Mouse (Mus musculus) kidney, embryonic 14.5 days (tissue): ENCODE data around the gene Sox5. TPM values are rescaled to one million over a fixed set of nuclear protein-coding genes. Genes with fewer than 3 reads are reported as not detected.

Experiments used
- ATAC-seq: fragments of 200-750 bp; cut with Nextera tagmentation; 2 replicates; pipeline ENCODE4 v1.8.0; 2017; ENCODE audit warnings: moderate number of reproducible peaks, mild to moderate bottlenecking, moderate TSS enrichment, moderate library complexity; ENCODE audit not compliant: low FRiP score, low TSS enrichment
- H3K27ac ChIP-seq: fragments of 300-500 bp; sonication (generic); 2 replicates; pipeline ENCODE4 v1.5.1; 2014; ENCODE audit warnings: low read depth, mild to moderate bottlenecking, low read length, moderate library complexity, mixed read lengths
- H3K27me3 ChIP-seq: fragments of 300-500 bp; sonication (generic); 2 replicates; pipeline ENCODE4 v1.6.1; 2014; ENCODE audit warnings: mild to moderate bottlenecking, low read length; ENCODE audit not compliant: control insufficient read depth, insufficient read depth
- H3K36me3 ChIP-seq: fragments of 300-500 bp; sonication (generic); 2 replicates; pipeline ENCODE4 v1.6.1; 2014; ENCODE audit warnings: low read length, mixed read lengths; ENCODE audit not compliant: control insufficient read depth, insufficient read depth
- H3K4me1 ChIP-seq: fragments of 300-500 bp; sonication (generic); 2 replicates; pipeline ENCODE4 v1.6.1; 2014; ENCODE audit warnings: low read length, mixed read lengths; ENCODE audit not compliant: control insufficient read depth, insufficient read depth
- H3K4me2 ChIP-seq: fragments of 300-500 bp; sonication (generic); replicated peaks from 2 replicates; pipeline ENCODE4 v1.6.1; 2014; ENCODE audit warnings: low read depth, mild to moderate bottlenecking, low read length
- H3K4me3 ChIP-seq: fragments of 300-500 bp; sonication (generic); 2 replicates; pipeline ENCODE4 v1.5.1; 2014; ENCODE audit warnings: mild to moderate bottlenecking, low read length
- H3K9ac ChIP-seq: fragments of 300-500 bp; sonication (generic); 2 replicates; pipeline ENCODE4 v1.6.1; 2014; ENCODE audit warnings: low read depth, mild to moderate bottlenecking, low read length, moderate library complexity
- H3K9me3 ChIP-seq: fragments of 300-500 bp; sonication (generic); 2 replicates; pipeline ENCODE4 v1.6.1; 2016; ENCODE audit warnings: low read length; ENCODE audit not compliant: control insufficient read depth
- WGBS: fragments of 180-500 bp; shearing (Covaris S2); extraction: QIAGEN DNeasy Blood & Tissue Kit; methylation state at CpG from one replicate; pipeline ENCODE4 v1.1.7; 2014; 5-methylcytosine and 5-hydroxymethylcytosine counted together
- polyA plus RNA-seq: library from polyadenylated mRNA; unstranded; fragments of >200 nt; fragmentation: Nextera tagmentation; extraction: Ambion mirVana; gene quantifications from 2 replicates; pipeline ENCODE4 v1.2.1, GENCODE M21; 2014

Gene Sox5
- polyA plus RNA-seq, 1 experiment from 2014 or later, result 13.0 TPM

GRCm38 (mm10) chr6:144451631-144452030, 330.1 kb downstream of the Sox5 start:
- Histone ChIP-seq H3K36me3 (no peaks in the 10 kb centered on the region), H3K9ac (no peak overlapping the region), H3K27me3 (no peaks in the 10 kb centered on the region), H3K4me1 (0 out of 2 replicates have a peak, but pooled peaks cover 4% of the 10 kb centered on the region), H3K9me3 (no peaks in the 10 kb centered on the region), H3K4me2 (no peak overlapping the region), H3K4me3 (no peak overlapping the region), H3K27ac (no peak overlapping the region)
- WGBS, result 98% methylated on average over 4 of the region's 4 CpGs
- no peak for ATAC-seq

GRCm38 (mm10) chr6:144445761-144446373, 335.9 kb downstream of the Sox5 start:
- H3K9ac ChIP-seq, result no peak overlapping the region
- no peak overlapping the region for H3K27ac ChIP-seq
- H3K27me3 ChIP-seq, result no peaks in the 10 kb centered on the region
- ATAC-seq, result no peak
- 73% methylated on average over 8 of the region's 8 CpGs for WGBS
- no peaks in the 10 kb centered on the region for H3K4me1 ChIP-seq
- no peak overlapping the region for H3K4me3 ChIP-seq
- no peaks in the 10 kb centered on the region for H3K9me3 ChIP-seq
- H3K36me3 ChIP-seq, result no peaks in the 10 kb centered on the region
- no peak overlapping the region for H3K4me2 ChIP-seq

- no peaks in the 10 kb centered on the region for H3K9me3 ChIP-seq
- no peaks in the 10 kb centered on the region for H3K4me1 ChIP-seq
Observed at GRCm38 (mm10) chr6:144444367-144444766, 337.4 kb downstream of the Sox5 start.

GRCm38 (mm10) chr6:144443681-144444080, 338.1 kb downstream of the Sox5 start:
- no peak for ATAC-seq
- Histone ChIP-seq H3K36me3 (no peaks in the 10 kb centered on the region), H3K4me3 (no peak overlapping the region), H3K27me3 (no peaks in the 10 kb centered on the region), H3K4me1 (no peaks in the 10 kb centered on the region), H3K4me2 (no peak overlapping the region), H3K27ac (no peak overlapping the region), H3K9me3 (no peaks in the 10 kb centered on the region), H3K9ac (no peak overlapping the region)
- WGBS, result 71% methylated on average over 1 of the region's 1 CpGs

More at GRCm38 (mm10) chr6:144444367-144444766, 337.4 kb downstream of the Sox5 start:
- Histone ChIP-seq H3K4me2 (no peak overlapping the region), H3K36me3 (no peaks in the 10 kb centered on the region), H3K27me3 (no peaks in the 10 kb centered on the region), H3K9ac (no peak overlapping the region), H3K4me3 (no peak overlapping the region), H3K27ac (no peak overlapping the region)
- WGBS, result 76% methylated on average over 5 of the region's 5 CpGs
- no peak for ATAC-seq

GRCm38 (mm10) chr6:144429276-144429675, 352.5 kb downstream of the Sox5 start:
- ATAC-seq, result no peak
- WGBS, result 77% methylated on average over 5 of the region's 5 CpGs
- no peak overlapping the region for H3K4me2 ChIP-seq
- H3K9ac ChIP-seq, result no peak overlapping the region
- H3K9me3 ChIP-seq, result 0 out of 2 replicates have a peak, but pooled peaks cover 2% of the 10 kb centered on the region
- H3K4me1 ChIP-seq, result no peaks in the 10 kb centered on the region
- no peak overlapping the region for H3K27ac ChIP-seq
- H3K4me3 ChIP-seq, result no peak overlapping the region
- no peaks in the 10 kb centered on the region for H3K36me3 ChIP-seq
- no peaks in the 10 kb centered on the region for H3K27me3 ChIP-seq

GRCm38 (mm10) chr6:144408030-144408429, 373.7 kb downstream of the Sox5 start:
- no peaks in the 10 kb centered on the region for H3K4me1 ChIP-seq
- no peak overlapping the region for H3K4me2 ChIP-seq
- no peaks in the 10 kb centered on the region for H3K27me3 ChIP-seq
- no peak for ATAC-seq
- no peaks in the 10 kb centered on the region for H3K9me3 ChIP-seq
- H3K36me3 ChIP-seq, result no peaks in the 10 kb centered on the region
- no peak overlapping the region for H3K27ac ChIP-seq
- no peak overlapping the region for H3K9ac ChIP-seq
- 74% methylated on average over 3 of the region's 3 CpGs for WGBS
- H3K4me3 ChIP-seq, result no peak overlapping the region

- 14% methylated on average over 10 of the region's 10 CpGs for WGBS
- H3K9me3 ChIP-seq, result no peaks in the 10 kb centered on the region
- no peaks in the 10 kb centered on the region for H3K36me3 ChIP-seq
- H3K27ac ChIP-seq, result no peak overlapping the region
- peaks cover 8% of the 10 kb centered on the region; the same call in 1 of the 2 replicates for H3K4me1 ChIP-seq
- peak overlapping the region; percentile 11 for H3K4me2 ChIP-seq
- H3K4me3 ChIP-seq, result no peak overlapping the region
- no peak overlapping the region for H3K9ac ChIP-seq
- H3K27me3 ChIP-seq, result no peaks in the 10 kb centered on the region
- peak; percentile 85 for ATAC-seq
Observed at GRCm38 (mm10) chr6:144398115-144398514, 383.7 kb downstream of the Sox5 start.

GRCm38 (mm10) chr6:144393151-144393550, 388.6 kb downstream of the Sox5 start:
- 82% methylated on average over 6 of the region's 6 CpGs for WGBS
- Histone ChIP-seq H3K4me2 (no peak overlapping the region), H3K36me3 (no peaks in the 10 kb centered on the region), H3K27me3 (no peaks in the 10 kb centered on the region), H3K9me3 (no peaks in the 10 kb centered on the region), H3K4me1 (peaks cover 8% of the 10 kb centered on the region; the same call in 1 of the 2 replicates), H3K27ac (no peak overlapping the region), H3K9ac (no peak overlapping the region), H3K4me3 (no peak overlapping the region)
- ATAC-seq, result no peak

GRCm38 (mm10) chr6:144389333-144390054, 392.3 kb downstream of the Sox5 start:
- Histone ChIP-seq H3K9me3 (no peaks in the 10 kb centered on the region), H3K27me3 (no peaks in the 10 kb centered on the region), H3K9ac (no peak overlapping the region), H3K36me3 (no peaks in the 10 kb centered on the region), H3K4me2 (no peak overlapping the region), H3K27ac (no peak overlapping the region), H3K4me1 (no peaks in the 10 kb centered on the region), H3K4me3 (no peak overlapping the region)
- ATAC-seq, result no peak
- 82% methylated on average over 14 of the region's 14 CpGs for WGBS
